Mouse (Mus musculus): ENCODE results near the gene Fgfr2. TPM values are rescaled to one million over a fixed set of nuclear protein-coding genes. Genes with fewer than 3 reads are reported as not detected.

Fgfr2 gene
- total RNA-seq, 2 experiments from 2014 or later, result 44.0 to 52.8 TPM

GRCm38 (mm10) chr7:130978545-130978944 is 2144.6 kb downstream of the Fgfr2 start:
- no peak for DNase-seq (ENCODE audit: low spot score in 2 of 2)

- DNase-seq (ENCODE audit: low spot score in 2 of 2), result peak; percentile 58 to 64
Measured at GRCm38 (mm10) chr7:130977794-130978521, 2145.2 kb downstream of the Fgfr2 start.

- no peak for DNase-seq (ENCODE audit: low spot score in 2 of 2)
Measured at GRCm38 (mm10) chr7:130976305-130976935, 2146.7 kb downstream of the Fgfr2 start.

- no peak for DNase-seq (ENCODE audit: low spot score in 2 of 2)
Measured at GRCm38 (mm10) chr7:130972767-130973166, 2150.4 kb downstream of the Fgfr2 start.

GRCm38 (mm10) chr7:130969507-130969906 is 2153.6 kb downstream of the Fgfr2 start:
- no peak for DNase-seq (ENCODE audit: low spot score in 2 of 2)

GRCm38 (mm10) chr7:130969076-130969475 is 2154.1 kb downstream of the Fgfr2 start:
- no peak for DNase-seq (ENCODE audit: low spot score in 2 of 2)

- DNase-seq (ENCODE audit: low spot score in 2 of 2), result no peak
Measured at GRCm38 (mm10) chr7:130968537-130968936, 2154.6 kb downstream of the Fgfr2 start.

GRCm38 (mm10) chr7:130967901-130968300 is 2155.2 kb downstream of the Fgfr2 start:
- no peak for DNase-seq (ENCODE audit: low spot score in 2 of 2)

- DNase-seq (ENCODE audit: low spot score in 2 of 2), result no peak
Measured at GRCm38 (mm10) chr7:130966876-130967275, 2156.3 kb downstream of the Fgfr2 start.

GRCm38 (mm10) chr7:130966451-130966850 is 2156.7 kb downstream of the Fgfr2 start:
- no peak for DNase-seq (ENCODE audit: low spot score in 2 of 2)

- DNase-seq (ENCODE audit: low spot score in 2 of 2), result peak; percentile 35 to 36
Measured at GRCm38 (mm10) chr7:130965909-130966365, 2157.2 kb downstream of the Fgfr2 start.

- no peak for DNase-seq (ENCODE audit: low spot score in 2 of 2)
Measured at GRCm38 (mm10) chr7:130965396-130965795, 2157.8 kb downstream of the Fgfr2 start.

GRCm38 (mm10) chr7:130964686-130965085 is 2158.5 kb downstream of the Fgfr2 start:
- peak in 1 of 2 experiments; percentile 27 for DNase-seq (ENCODE audit: low spot score in 2 of 2)

- DNase-seq (ENCODE audit: low spot score in 2 of 2), result no peak
Measured at GRCm38 (mm10) chr7:130961429-130961828, 2161.7 kb downstream of the Fgfr2 start.

- peak in 1 of 2 experiments; percentile 31 for DNase-seq (ENCODE audit: low spot score in 2 of 2)
Measured at GRCm38 (mm10) chr7:130959868-130960267, 2163.3 kb downstream of the Fgfr2 start.

GRCm38 (mm10) chr7:130958551-130958950 is 2164.6 kb downstream of the Fgfr2 start:
- DNase-seq (ENCODE audit: low spot score in 2 of 2), result no peak

GRCm38 (mm10) chr7:130954177-130954601 is 2169.0 kb downstream of the Fgfr2 start:
- DNase-seq (ENCODE audit: low spot score in 2 of 2), result no peak

GRCm38 (mm10) chr7:130953376-130953775 is 2169.8 kb downstream of the Fgfr2 start:
- peak in 1 of 2 experiments; percentile 39 for DNase-seq (ENCODE audit: low spot score in 2 of 2)

GRCm38 (mm10) chr7:130951004-130951403 is 2172.1 kb downstream of the Fgfr2 start:
- DNase-seq (ENCODE audit: low spot score in 2 of 2), result no peak

GRCm38 (mm10) chr7:130950482-130950881 is 2172.7 kb downstream of the Fgfr2 start:
- no peak for DNase-seq (ENCODE audit: low spot score in 2 of 2)

GRCm38 (mm10) chr7:130949331-130949751 is 2173.8 kb downstream of the Fgfr2 start:
- DNase-seq (ENCODE audit: low spot score in 2 of 2), result peak in 1 of 2 experiments; percentile 46

- DNase-seq (ENCODE audit: low spot score in 2 of 2), result no peak
Measured at GRCm38 (mm10) chr7:130948563-130949208, 2174.5 kb downstream of the Fgfr2 start.

Data from left cerebral cortex, adult 18-20 months (tissue).